Mouse (Mus musculus) olfactory bulb, adult 2 months (tissue): Measurements from ENCODE around the gene Tsc2.

Source experiments
- CTCF ChIP-seq: fragments of 200-500 bp; IDR thresholded peaks from 2 replicates; pipeline ENCODE4 v1.5.1; 2012; ENCODE audit warnings: low read depth, mild to moderate bottlenecking, low read length, moderate library complexity; ENCODE audit not compliant: insufficient read depth
- POLR2A ChIP-seq: fragments of 200-500 bp; IDR thresholded peaks from 2 replicates; pipeline ENCODE4 v1.6.1; 2012; ENCODE audit warnings: mild to moderate bottlenecking, low read depth, low read length, moderate library complexity; ENCODE audit not compliant: insufficient read depth

DNA sequence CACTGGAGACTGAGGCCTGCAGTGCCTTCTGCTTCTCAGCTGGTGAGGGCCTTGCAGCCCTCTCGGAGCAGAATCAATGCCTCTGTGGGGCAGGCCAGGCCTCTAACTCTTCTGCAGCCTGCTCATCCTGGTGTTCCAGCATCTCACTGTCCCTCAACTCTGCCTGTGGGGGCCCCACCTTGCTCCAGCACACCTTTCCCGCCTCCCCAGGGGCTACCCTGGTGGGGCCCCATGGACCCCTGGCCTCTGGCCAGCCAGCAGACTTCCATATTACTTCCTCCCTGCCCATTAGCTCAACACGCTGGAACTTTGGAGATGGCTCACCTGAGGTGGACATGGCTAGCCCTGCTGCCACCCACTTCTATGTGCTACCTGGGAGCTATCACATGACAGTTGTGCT lies 67.3 kb downstream of the Tsc2 start:
- TF ChIP-seq POLR2A = no peak
- no peak for TF ChIP-seq CTCF
